Mouse (Mus musculus) cerebellum, postnatal 10 days (tissue): ENCODE measurements around the gene Npff.

Source experiments
- DNase-seq, 2 experiments: peaks; one replicate each; pipeline ENCODE4 v3.0.0; 2021; ENCODE audit warnings: mixed read lengths in 2 of 2

Npff gene

GRCm38 (mm10) chr15:102519211-102520141, 5.3 kb downstream of the Npff start:
- peak in 1 of 2 experiments; percentile 51 for DNase-seq

- DNase-seq, result no peak
Observed at GRCm38 (mm10) chr15:102518859-102519201, 5.9 kb downstream of the Npff start.

GRCm38 (mm10) chr15:102517976-102518858, 6.5 kb downstream of the Npff start, which contains the start of gene Tarbp2:
Gene Tarbp2, plus strand, starts transcription at chr15:102518192.
- DNase-seq, result peak; percentile 99 to 100

- DNase-seq, result no peak
Observed at GRCm38 (mm10) chr15:102517631-102517975, 7.1 kb downstream of the Npff start.

- DNase-seq, result peak; percentile 93
Observed at GRCm38 (mm10) chr15:102516728-102517404, 7.9 kb downstream of the Npff start, which contains the start of gene Map3k12. Gene Map3k12, minus strand, starts transcription at chr15:102517064.

- DNase-seq, result peak; percentile 86 to 91
Observed at GRCm38 (mm10) chr15:102516293-102516692, 8.4 kb downstream of the Npff start.

- peak; percentile 55 to 66 for DNase-seq
Observed at GRCm38 (mm10) chr15:102515791-102516190, 9.0 kb downstream of the Npff start.

- no peak for DNase-seq
Observed at GRCm38 (mm10) chr15:102515261-102515660, 9.5 kb downstream of the Npff start.

- no peak for DNase-seq
Observed at GRCm38 (mm10) chr15:102513004-102513403, 11.7 kb downstream of the Npff start.

- no peak for DNase-seq
Observed at GRCm38 (mm10) chr15:102512471-102512870, 12.3 kb downstream of the Npff start.

GRCm38 (mm10) chr15:102512010-102512409, 12.7 kb downstream of the Npff start:
- DNase-seq, result peak in 1 of 2 experiments; percentile 49

- DNase-seq, result peak; percentile 65 to 66
Observed at GRCm38 (mm10) chr15:102511285-102511833, 13.4 kb downstream of the Npff start.

GRCm38 (mm10) chr15:102510590-102511284, 14.0 kb downstream of the Npff start:
- peak; percentile 94 to 96 for DNase-seq

- DNase-seq, result peak; percentile 44 to 54
Observed at GRCm38 (mm10) chr15:102510110-102510509, 14.6 kb downstream of the Npff start.

- DNase-seq, result no peak
Observed at GRCm38 (mm10) chr15:102508336-102508735, 16.4 kb downstream of the Npff start.

- no peak for DNase-seq
Observed at GRCm38 (mm10) chr15:102507561-102507960, 17.2 kb downstream of the Npff start.

GRCm38 (mm10) chr15:102506864-102507263, 17.9 kb downstream of the Npff start:
- no peak for DNase-seq

GRCm38 (mm10) chr15:102506464-102506830, 18.3 kb downstream of the Npff start:
- DNase-seq, result no peak

- no peak for DNase-seq
Observed at GRCm38 (mm10) chr15:102505770-102506463, 18.8 kb downstream of the Npff start.

GRCm38 (mm10) chr15:102505073-102505769, 19.5 kb downstream of the Npff start:
- DNase-seq, result no peak
